Mouse (Mus musculus) heart, postnatal 25 days (tissue): ENCODE data around the gene Vash2. TPM values are rescaled to one million over a fixed set of nuclear protein-coding genes. Genes with fewer than 3 reads are reported as not detected.
"Not testable (repeated sequence)": the region's sequence is repeated elsewhere in the genome, so short reads cannot be mapped to it uniquely, and the experiment has no call there.

Experiments
- DNase-seq: peaks from one replicate; pipeline ENCODE4 v3.0.0; 2022; ENCODE audit warnings: low spot score
- intact Hi-C: fragments of 180-260 bp; cut with DNase I; formaldehyde crosslinking; loops from one replicate; pipeline ENCODE4 v1.15.1; 2025
- total RNA-seq, 2 experiments: library from RNA; stranded (reverse); gene quantifications; 2 replicates each; pipeline ENCODE4 v1.2.3; 2021

The Vash2 gene
- total RNA-seq: under 1 TPM; 0.62 to 0.64 TPM

- peak; percentile 79 for DNase-seq
- intact Hi-C loops: no loop called here
Observed at GRCm38 (mm10) chr1:190979100-190979563, at the start of gene Vash2. Vash2 (minus strand) TSS chr1:190979296.

DNA sequence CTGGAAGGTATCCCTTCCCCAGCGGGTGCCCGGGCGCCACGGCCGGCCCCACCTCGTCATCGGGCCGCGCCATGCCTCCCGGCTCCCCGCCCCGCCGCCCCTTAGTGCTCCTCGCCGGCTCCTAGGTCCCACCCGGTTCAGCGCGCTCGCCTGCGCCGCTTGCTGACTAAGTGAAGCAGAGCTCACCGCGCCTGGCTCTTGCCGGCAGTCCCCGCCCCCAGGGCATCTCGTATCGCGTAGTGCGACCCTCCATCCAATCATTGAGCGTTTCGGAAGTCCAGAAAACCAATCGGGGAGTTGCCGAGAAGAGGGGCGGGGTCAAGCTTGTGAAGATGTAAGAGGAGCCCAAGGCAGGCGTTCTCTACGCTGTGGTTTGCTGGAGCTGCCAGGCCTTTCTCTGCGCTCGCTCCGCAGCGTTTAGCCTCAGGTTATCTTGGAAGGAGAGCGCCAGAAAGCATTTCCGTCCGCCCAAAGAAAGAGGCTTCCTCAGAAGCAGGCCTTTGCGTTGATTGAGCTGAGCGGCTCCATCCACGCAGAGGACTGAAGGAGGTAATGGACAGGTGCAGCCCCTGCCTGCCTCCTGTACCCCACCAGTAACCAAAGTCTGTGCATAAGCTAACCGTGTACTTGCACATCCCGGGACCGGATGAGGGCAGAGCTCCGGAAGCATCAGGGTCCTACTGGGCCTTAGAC lies 47.1 kb upstream of the Vash2 start, which contains the start of gene Flvcr1:
Gene Flvcr1 (minus strand): TSS at position 138 of the 693 bp plus-strand sequence.
- peak; percentile 98 for DNase-seq
- intact Hi-C loops: loop anchor here (2.0 to 5.0 kb wide), 2 partner anchors 37 to 156 kb away; partner anchors contain the start of genes Nsl1 and Tatdn3

- intact Hi-C loops: loop anchor here (2.0 to 5.0 kb wide), 2 partner anchors 37 to 157 kb away; partner anchors contain the start of genes Nsl1 and Tatdn3
- no peak for DNase-seq
Observed at GRCm38 (mm10) chr1:191025016-191026012, 46.2 kb upstream of the Vash2 start.

DNA sequence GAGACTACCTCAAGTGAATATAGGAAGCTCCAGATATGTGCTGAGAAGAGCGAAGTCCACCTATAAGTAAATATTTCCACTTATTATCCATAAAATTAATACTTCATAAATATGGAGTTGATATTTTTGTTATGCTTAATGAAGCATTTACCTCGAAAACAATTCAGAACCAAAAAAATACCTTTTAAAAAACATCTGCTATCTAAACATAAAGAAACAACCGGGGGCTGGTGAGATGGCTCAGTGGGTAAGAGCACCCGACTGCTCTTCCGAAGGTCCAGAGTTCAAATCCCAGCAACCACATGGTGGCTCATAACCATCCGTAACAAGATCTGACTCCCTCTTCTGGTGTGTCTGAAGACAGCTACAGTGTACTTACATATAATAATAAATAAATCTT lies 44.7 kb upstream of the Vash2 start:
- DNase-seq, intact Hi-C loops: not testable (repeated sequence)

- DNase-seq: no peak
- intact Hi-C loops: no loop called here
Observed at GRCm38 (mm10) chr1:191023140-191023539, 44.0 kb upstream of the Vash2 start.

DNA sequence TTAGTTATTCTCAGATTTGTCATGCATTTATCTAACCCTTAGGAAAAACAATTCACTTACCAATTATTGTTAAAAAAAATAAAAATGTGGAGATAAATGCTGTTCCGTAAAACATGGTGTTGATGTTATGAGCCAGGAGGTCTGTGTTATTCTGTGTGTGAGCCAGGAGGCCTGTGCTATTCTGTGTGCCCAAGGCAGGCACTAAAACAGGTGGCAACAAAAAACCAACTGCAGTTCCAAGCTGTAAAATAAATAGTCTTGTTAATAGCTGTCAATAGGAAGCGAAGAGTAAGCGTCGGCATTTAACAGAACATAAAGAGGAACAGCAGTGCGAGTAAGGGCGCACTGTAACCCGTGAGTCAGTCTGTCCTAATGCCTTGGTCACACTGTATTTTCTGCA lies 41.9 kb upstream of the Vash2 start:
- no peak for DNase-seq
- intact Hi-C loops: no loop called here

GRCm38 (mm10) chr1:191020217-191020924 lies 41.3 kb upstream of the Vash2 start:
- no peak for DNase-seq
- intact Hi-C loops: no loop called here

DNA sequence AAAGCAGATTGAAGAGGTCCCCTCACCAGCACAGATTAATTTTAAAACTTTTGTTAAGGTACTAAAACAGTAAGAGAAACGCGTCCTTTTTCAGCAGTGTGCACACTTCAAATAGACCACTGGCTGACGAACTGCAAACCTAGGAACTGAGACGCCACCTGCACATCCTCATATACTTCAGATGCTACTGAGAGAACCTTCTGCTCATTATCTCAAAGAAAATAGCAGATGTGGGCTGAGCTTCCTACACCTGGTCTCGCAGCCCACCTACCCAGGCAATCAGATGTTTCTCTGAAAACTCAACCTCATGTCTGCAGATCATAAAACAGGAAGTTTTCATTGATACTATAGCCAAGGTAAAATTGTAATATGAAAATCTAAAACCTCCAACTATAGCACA lies 40.7 kb upstream of the Vash2 start:
- DNase-seq: no peak
- intact Hi-C loops: no loop called here

DNA sequence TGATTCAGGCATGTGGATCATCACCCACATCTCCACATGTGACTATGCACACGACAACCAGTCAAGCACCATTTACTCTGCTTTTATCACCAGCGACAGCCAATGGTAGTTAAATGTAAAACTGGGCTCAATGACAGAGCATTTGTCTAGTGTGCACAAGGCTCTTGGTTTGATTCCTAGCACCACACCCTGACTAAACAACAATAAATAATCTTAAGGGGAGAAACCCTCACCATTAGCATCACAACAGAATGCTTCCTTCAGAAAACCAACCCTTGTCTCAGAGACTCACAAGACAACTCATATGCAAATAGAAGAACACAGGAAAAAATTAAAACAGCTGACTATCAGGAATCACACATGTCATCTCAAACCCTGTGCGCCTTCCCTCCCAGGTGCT lies 35.2 kb upstream of the Vash2 start:
- intact Hi-C loops: no loop called here
- DNase-seq: no peak

GRCm38 (mm10) chr1:191008707-191009106 lies 29.6 kb upstream of the Vash2 start:
- intact Hi-C loops: no loop called here
- no peak for DNase-seq

DNA sequence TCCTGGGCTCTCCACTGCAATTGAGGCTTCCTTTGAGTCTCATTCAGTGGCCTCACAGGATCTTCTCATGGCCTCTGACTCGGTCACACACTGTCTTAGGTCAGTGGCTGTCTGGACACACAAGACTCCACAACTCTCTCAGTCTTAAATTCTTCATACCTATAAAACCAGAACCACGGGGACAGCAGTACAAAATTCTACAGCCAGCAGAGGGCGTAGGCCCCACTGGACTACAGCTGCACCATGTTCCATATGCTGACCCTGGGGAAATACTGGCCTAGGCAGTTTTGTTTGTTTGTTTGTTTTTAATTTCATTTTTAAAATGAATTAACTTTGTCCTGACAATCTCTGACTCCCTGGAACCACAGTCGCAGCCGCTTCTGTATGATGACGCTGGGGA lies 23.1 kb upstream of the Vash2 start:
- DNase-seq: no peak
- intact Hi-C loops: no loop called here

DNA sequence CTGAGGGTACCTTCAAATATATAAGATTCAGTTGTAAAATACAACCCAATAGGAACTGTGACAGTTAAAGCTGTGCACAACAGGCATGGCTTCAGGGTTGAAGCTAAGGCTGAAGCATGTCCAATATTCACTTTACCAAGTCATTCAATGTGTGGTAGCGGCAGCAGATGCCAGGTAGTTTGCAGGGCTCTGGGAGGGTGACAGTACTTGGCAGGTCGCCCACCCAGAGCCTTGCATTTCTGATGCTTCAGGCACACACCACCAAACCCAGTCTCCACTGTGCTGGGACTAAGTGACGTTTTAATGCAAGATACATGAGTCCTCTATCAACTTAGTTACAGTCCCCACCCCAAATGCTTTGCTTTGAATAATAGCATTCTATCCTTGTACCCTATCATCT lies 21.6 kb upstream of the Vash2 start:
- intact Hi-C loops: no loop called here
- no peak for DNase-seq

GRCm38 (mm10) chr1:190998027-190998426 lies 18.9 kb upstream of the Vash2 start:
- intact Hi-C loops: no loop called here
- no peak for DNase-seq

DNA sequence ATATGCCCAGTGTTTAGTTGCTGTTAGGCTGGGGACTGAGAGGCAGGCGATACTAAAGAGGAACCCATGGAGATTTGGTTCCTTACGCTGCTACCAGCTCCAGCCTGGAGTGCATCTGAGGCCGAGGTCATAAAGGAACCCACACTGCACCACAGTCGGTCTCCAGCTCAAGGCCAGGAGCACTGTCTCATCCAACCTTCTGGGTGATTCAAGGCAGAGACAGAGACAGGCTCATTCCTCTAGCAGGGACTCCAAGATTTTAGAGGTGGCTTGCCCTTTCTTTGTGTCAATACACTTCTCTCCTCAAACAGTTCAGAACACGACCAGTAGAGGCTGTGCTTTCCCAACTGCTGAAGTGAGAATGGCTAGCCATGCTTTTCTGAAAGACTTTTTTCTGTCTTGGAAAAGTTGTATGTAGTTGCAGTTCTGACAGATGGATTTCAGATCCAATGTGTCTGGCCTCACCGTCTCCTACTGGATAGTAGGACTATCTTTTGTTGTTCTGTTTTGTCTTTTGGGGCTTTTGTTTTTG lies 17.3 kb upstream of the Vash2 start:
- no peak for DNase-seq
- intact Hi-C loops: no loop called here

DNA sequence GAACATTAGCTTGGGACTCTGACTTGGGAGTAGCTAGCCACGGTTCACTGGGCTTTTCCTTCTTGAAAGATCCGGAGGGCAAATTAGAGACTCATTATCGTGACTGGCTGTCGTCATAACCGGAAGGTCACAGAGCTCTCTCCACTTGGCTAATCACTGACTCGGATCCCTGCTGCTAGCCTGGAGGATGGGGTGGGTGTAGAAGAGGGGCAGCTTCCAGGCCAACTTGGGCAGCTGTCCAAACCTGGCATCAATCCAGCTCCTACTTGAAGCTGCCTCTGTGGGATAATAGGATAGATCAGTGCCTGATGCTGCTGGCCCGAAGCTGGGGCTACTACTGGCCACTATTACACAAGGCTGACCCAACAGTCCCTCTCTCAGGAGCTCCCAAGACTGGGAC lies 16.5 kb upstream of the Vash2 start:
- DNase-seq: peak; percentile 35
- intact Hi-C loops: no loop called here

DNA sequence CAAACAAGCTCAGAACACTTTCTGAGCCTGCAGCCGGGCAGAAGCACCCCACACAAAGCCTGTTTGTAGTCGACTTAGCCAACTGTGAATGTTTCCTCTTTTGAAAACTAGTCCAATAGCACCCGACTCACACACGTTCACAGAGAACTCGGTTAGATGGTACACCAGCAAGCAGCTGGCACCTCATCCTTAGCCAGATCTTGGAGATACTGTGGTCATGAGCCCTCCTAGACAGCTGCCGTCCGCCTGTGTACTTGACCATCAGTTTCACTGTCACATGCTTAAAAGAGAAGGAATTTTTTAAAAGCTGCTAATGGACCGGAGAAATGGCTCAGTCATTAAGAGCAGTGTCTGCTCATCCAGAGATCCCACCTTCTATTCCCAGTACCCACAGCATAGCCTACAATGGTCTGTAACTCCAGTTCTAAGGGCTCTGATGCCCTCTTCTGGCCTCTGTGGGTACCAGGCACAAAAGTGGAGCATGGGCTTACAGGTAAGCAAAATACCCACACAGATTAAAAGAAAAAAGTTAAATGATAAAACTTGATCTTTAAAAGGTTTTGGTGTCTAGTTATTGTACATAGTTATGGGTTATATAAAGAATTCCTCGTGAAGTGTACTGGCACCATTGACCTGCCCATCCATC lies 10.5 kb upstream of the Vash2 start:
- no peak for DNase-seq
- intact Hi-C loops: no loop called here

- no peak for DNase-seq
- intact Hi-C loops: no loop called here
Observed at GRCm38 (mm10) chr1:190981412-190981811, 2.3 kb upstream of the Vash2 start.

DNA sequence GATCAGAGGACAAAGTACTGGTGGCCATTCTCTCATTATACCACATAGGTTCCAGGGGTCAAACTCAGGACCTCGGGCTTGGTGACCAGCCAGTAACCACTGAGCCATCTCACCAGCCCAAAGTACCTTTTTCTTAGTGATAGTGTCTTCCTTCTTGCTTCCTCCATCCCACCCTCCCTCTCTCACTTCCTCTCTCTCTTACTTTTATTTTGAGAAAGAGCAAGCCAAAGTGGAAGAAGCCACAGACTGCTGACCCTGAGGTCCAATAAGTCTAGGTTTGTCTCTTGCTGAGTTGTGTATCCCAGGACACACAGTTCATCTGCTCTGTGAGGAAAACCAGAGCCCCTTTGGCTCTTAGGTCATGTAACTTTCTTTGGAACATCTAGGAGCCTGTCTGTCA lies 1.4 kb upstream of the Vash2 start:
- no peak for DNase-seq
- intact Hi-C loops: no loop called here

- intact Hi-C loops: no loop called here
- no peak for DNase-seq
Observed at GRCm38 (mm10) chr1:190978511-190979073, 504 bp downstream of the Vash2 start.
